Mouse (Mus musculus): Measurements from ENCODE around the gene Dock4.

Gene Dock4

GRCm38 (mm10) chr12:40789379-40790361 is 343.9 kb downstream of the Dock4 start:
- DNase-seq = no peak

- DNase-seq = no peak
These were observed 345.5 kb downstream of the Dock4 start for GRCm38 (mm10) chr12:40791221-40791620.

- no peak for DNase-seq
These were observed 346.5 kb downstream of the Dock4 start for GRCm38 (mm10) chr12:40792184-40792650.

- no peak for DNase-seq
These were observed 348.3 kb downstream of the Dock4 start for GRCm38 (mm10) chr12:40794066-40794465.

GRCm38 (mm10) chr12:40794756-40795155 is 349.0 kb downstream of the Dock4 start:
- no peak for DNase-seq

- no peak for DNase-seq
These were observed 350.0 kb downstream of the Dock4 start for GRCm38 (mm10) chr12:40795768-40796167.

- DNase-seq = no peak
These were observed 351.2 kb downstream of the Dock4 start for GRCm38 (mm10) chr12:40796813-40797491.

GRCm38 (mm10) chr12:40797561-40798343 is 352.0 kb downstream of the Dock4 start:
- DNase-seq = peak; percentile 34

GRCm38 (mm10) chr12:40798344-40799017 is 352.7 kb downstream of the Dock4 start:
- no peak for DNase-seq

- DNase-seq = no peak
These were observed 355.7 kb downstream of the Dock4 start for GRCm38 (mm10) chr12:40801456-40801855.

GRCm38 (mm10) chr12:40805257-40805656 is 359.5 kb downstream of the Dock4 start:
- DNase-seq = no peak

- DNase-seq = no peak
These were observed 362.2 kb downstream of the Dock4 start for GRCm38 (mm10) chr12:40807916-40808315.

- DNase-seq = no peak
These were observed 367.7 kb downstream of the Dock4 start for GRCm38 (mm10) chr12:40813474-40813873.

GRCm38 (mm10) chr12:40814659-40815363 is 369.1 kb downstream of the Dock4 start:
- DNase-seq = no peak

GRCm38 (mm10) chr12:40818046-40818708 is 372.4 kb downstream of the Dock4 start:
- DNase-seq = peak; percentile 33

- no peak for DNase-seq
These were observed 377.9 kb downstream of the Dock4 start for GRCm38 (mm10) chr12:40823631-40824030.

- peak; percentile 28 for DNase-seq
These were observed 378.5 kb downstream of the Dock4 start for GRCm38 (mm10) chr12:40824251-40824650.

GRCm38 (mm10) chr12:40825935-40826460 is 380.2 kb downstream of the Dock4 start:
- DNase-seq = peak; percentile 28

GRCm38 (mm10) chr12:40826491-40826890 is 380.7 kb downstream of the Dock4 start:
- peak; percentile 81 for DNase-seq

- DNase-seq = no peak
These were observed 382.3 kb downstream of the Dock4 start for GRCm38 (mm10) chr12:40828025-40828424.

GRCm38 (mm10) chr12:40829269-40829668 is 383.5 kb downstream of the Dock4 start:
- DNase-seq = no peak

Measured in lung, postnatal 10 days (tissue).